Comparison of ENCODE assay signal across 9 mouse cellular contexts in genomic region chr8:121125311-121125876, GRCm38 (mm10). TPM values are rescaled to one million over a fixed set of nuclear protein-coding genes. Genes with fewer than 3 reads are reported as not detected.
A peak's percentile ranks its signal among the peaks of the same experiment; 100 is the strongest.
DNase-seq lines count a peak whose midpoint lies in the region; ATAC-seq and TF ChIP-seq lines count a peak whose summit lies in the region.
"Had no signal": no experiment of that assay in that cellular context is flagged by ENCODE, and none has a peak within 500 bp of the region (broad histone marks: within the 10 kb centered on the region; RNA-seq: fewer than 3 reads in every experiment).

No protein-coding gene starts in this region.

- H3K9ac ChIP-seq in heart, embryonic 15.5 days, result peak overlapping the region; percentile 11
- H3K9ac ChIP-seq in kidney, postnatal 0 days (ENCODE audit: low read depth, low read length), result peak overlapping the region; percentile 53

- peak; percentile 58 for ATAC-seq in heart, embryonic 15.5 days (replicated peaks; ENCODE audit: insufficient number of reproducible peaks, insufficient read depth, low FRiP score, low read depth)
- ATAC-seq in kidney, postnatal 0 days (replicated peaks; ENCODE audit: low FRiP score, low read depth), result peak; percentile 74

- peak overlapping the region; percentile 48; the same call in 1 of the 2 replicates for H3K27ac ChIP-seq in forebrain, embryonic 10.5 days
- H3K27ac ChIP-seq in heart, embryonic 15.5 days, result peak overlapping the region; percentile 78
- H3K27ac ChIP-seq in kidney, postnatal 0 days, result peak overlapping the region; percentile 89
- H3K27ac ChIP-seq: macrophage had no signal

- peak overlapping the region; percentile 48 for H3K4me3 ChIP-seq in forebrain, embryonic 10.5 days
- peak overlapping the region; percentile 43 for H3K4me3 ChIP-seq in heart, embryonic 15.5 days
- peak overlapping the region; percentile 33 for H3K4me3 ChIP-seq in kidney, postnatal 0 days (replicated peaks; ENCODE audit: low read depth, low read length)

- peak; percentile 37 for DNase-seq in thymus, postnatal 0 days (ENCODE audit: low spot score)
- DNase-seq in thymus, postnatal 10 days (ENCODE audit: low spot score in 2 of 2), result no peak
- peak; percentile 78 for DNase-seq in forebrain, embryonic 10.5 days (ENCODE audit: extremely low spot score, low spot score)
- peak; percentile 97 for DNase-seq in kidney, postnatal 0 days (ENCODE audit: low spot score)
- DNase-seq in lung, postnatal 10 days, result peak; percentile 87
- DNase-seq in retina, postnatal 1 day, result peak; percentile 79
- no peak for DNase-seq in B cell, adult 2 months

- H3K36me3 ChIP-seq in forebrain, embryonic 10.5 days (replicated peaks), result no peaks in the 10 kb centered on the region
- H3K36me3 ChIP-seq in heart, embryonic 15.5 days, result no peaks in the 10 kb centered on the region
- peaks cover 10% of the 10 kb centered on the region; the same call in 1 of the 2 replicates for H3K36me3 ChIP-seq in kidney, postnatal 0 days (ENCODE audit: insufficient read depth, low read length)

- TF ChIP-seq CTCF in kidney, postnatal 0 days (IDR thresholded peaks at IDR 0.05; ENCODE audit: low read depth), result peak; percentile 65

- no peaks in the 10 kb centered on the region for H3K9me3 ChIP-seq in forebrain, embryonic 10.5 days
- H3K9me3 ChIP-seq in heart, embryonic 15.5 days (replicated peaks), result no peaks in the 10 kb centered on the region
- H3K9me3 ChIP-seq in kidney, postnatal 0 days (replicated peaks; ENCODE audit: low read length), result no peaks in the 10 kb centered on the region

- peaks cover 100% of the 10 kb centered on the region for H3K27me3 ChIP-seq in forebrain, embryonic 10.5 days (ENCODE audit: poor library complexity, severe bottlenecking)
- peaks cover 97% of the 10 kb centered on the region for H3K27me3 ChIP-seq in heart, embryonic 15.5 days
- peaks cover 15% of the 10 kb centered on the region for H3K27me3 ChIP-seq in kidney, postnatal 0 days (ENCODE audit: insufficient read depth, low read length)

- H3K4me2 ChIP-seq in heart, embryonic 15.5 days, result peak overlapping the region; percentile 71
- H3K4me2 ChIP-seq in kidney, postnatal 0 days (ENCODE audit: low read length), result peak overlapping the region; percentile 63

- H3K4me1 ChIP-seq in forebrain, embryonic 10.5 days, result peaks cover 52% of the 10 kb centered on the region
- H3K4me1 ChIP-seq in heart, embryonic 15.5 days (replicated peaks), result peaks cover 36% of the 10 kb centered on the region
- peaks cover 30% of the 10 kb centered on the region for H3K4me1 ChIP-seq in kidney, postnatal 0 days (replicated peaks; ENCODE audit: insufficient read depth, low read length)

- WGBS in forebrain, embryonic 10.5 days, result under 1% methylated on average over 36 of the region's 36 CpGs
- WGBS in heart, embryonic 15.5 days, result under 1% methylated on average over 36 of the region's 36 CpGs
- WGBS in kidney, postnatal 0 days, result under 1% methylated on average over 35 of the region's 36 CpGs

RNA-seq across cellular contexts. Expression of gene Foxl1, which starts 2.3 kb away (rescaled TPM):
- 0.10 and 0.12 TPM in 2 replicates for polyA plus RNA-seq in thymus, postnatal 0 days (2015; fragmentation: Nextera tagmentation; extraction: Ambion mirVana)
- 0.76 and 0.79 TPM in 2 replicates for polyA plus RNA-seq in forebrain, embryonic 10.5 days (2016; fragmentation: Nextera tagmentation; extraction: Ambion mirVana)
- polyA plus RNA-seq in heart, embryonic 15.5 days (2015; fragmentation: Nextera tagmentation; extraction: Ambion mirVana), result 0.34 and 0.94 TPM in 2 replicates
- 6.4 and 8.3 TPM in 2 replicates for polyA plus RNA-seq in kidney, postnatal 0 days (2015; fragmentation: Nextera tagmentation; extraction: Ambion mirVana)
- polyA plus RNA-seq: macrophage had no signal

RNA-seq across cellular contexts. Expression of gene Foxc2, which starts 9.4 kb away (rescaled TPM):
- polyA plus RNA-seq in thymus, postnatal 0 days (2015; fragmentation: Nextera tagmentation; extraction: Ambion mirVana), result 0.31 and 0.39 TPM in 2 replicates
- polyA plus RNA-seq in forebrain, embryonic 10.5 days (2016; fragmentation: Nextera tagmentation; extraction: Ambion mirVana), result 4.6 and 6.1 TPM in 2 replicates
- polyA plus RNA-seq in heart, embryonic 15.5 days (2015; fragmentation: Nextera tagmentation; extraction: Ambion mirVana), result 6.4 and 8.5 TPM in 2 replicates
- 33.0 and 42.5 TPM in 2 replicates for polyA plus RNA-seq in kidney, postnatal 0 days (2015; fragmentation: Nextera tagmentation; extraction: Ambion mirVana)
- polyA plus RNA-seq: macrophage had no signal

RNA-seq across cellular contexts. Expression of gene Mthfsd, which starts 17.2 kb away (rescaled TPM):
- polyA plus RNA-seq in thymus, postnatal 0 days (2015; fragmentation: Nextera tagmentation; extraction: Ambion mirVana), result 36.4 and 37.1 TPM in 2 replicates
- polyA plus RNA-seq in forebrain, embryonic 10.5 days (2016; fragmentation: Nextera tagmentation; extraction: Ambion mirVana), result 69.1 and 69.5 TPM in 2 replicates
- 29.7 and 38.2 TPM in 2 replicates for polyA plus RNA-seq in heart, embryonic 15.5 days (2015; fragmentation: Nextera tagmentation; extraction: Ambion mirVana)
- polyA plus RNA-seq in kidney, postnatal 0 days (2015; fragmentation: Nextera tagmentation; extraction: Ambion mirVana), result 56.0 and 60.3 TPM in 2 replicates

RNA-seq across cellular contexts. Expression of gene Foxf1, which starts 41.2 kb away (rescaled TPM):
- 0.12 and 0.16 TPM in 2 replicates for polyA plus RNA-seq in thymus, postnatal 0 days (2015; fragmentation: Nextera tagmentation; extraction: Ambion mirVana)
- polyA plus RNA-seq in forebrain, embryonic 10.5 days (2016; fragmentation: Nextera tagmentation; extraction: Ambion mirVana), result 2.5 and 2.9 TPM in 2 replicates
- 3.3 and 9.6 TPM in 2 replicates for polyA plus RNA-seq in heart, embryonic 15.5 days (2015; fragmentation: Nextera tagmentation; extraction: Ambion mirVana)
- polyA plus RNA-seq in kidney, postnatal 0 days (2015; fragmentation: Nextera tagmentation; extraction: Ambion mirVana), result 0.37 and 1.1 TPM in 2 replicates

Comparison
In these comparisons a context has a peak if more than half of its experiments do, and no peak if none do; other contexts are left out.
1. DNase-seq: peak in thymus, postnatal 0 days (single experiment), forebrain, embryonic 10.5 days (single experiment), kidney, postnatal 0 days (single experiment), lung, postnatal 10 days (single experiment) and retina, postnatal 1 day (single experiment); none in thymus, postnatal 10 days (0 of 2) and B cell, adult 2 months (0 of 2).
2. Peak in every context shown above with its lines, with median percentiles within 50 percentile points of each other: H3K27ac ChIP-seq and H3K4me3 ChIP-seq.